Mouse (Mus musculus) testis, adult 2 months (tissue): ENCODE results near the gene Fchsd2. TPM values are rescaled to one million over a fixed set of nuclear protein-coding genes. Genes with fewer than 3 reads are reported as not detected.

Experiments
- H3K27ac ChIP-seq: fragments of 200-500 bp; 2 replicates; pipeline ENCODE4 v1.5.1; 2012; ENCODE audit warnings: low read depth, low read length; ENCODE audit not compliant: control insufficient read depth, insufficient read depth
- H3K27me3 ChIP-seq: fragments of 200-500 bp; 2 replicates; pipeline ENCODE4 v1.6.1; 2012; ENCODE audit warnings: mild to moderate bottlenecking, low read length, moderate library complexity; ENCODE audit not compliant: control insufficient read depth, insufficient read depth
- H3K36me3 ChIP-seq: fragments of 200-500 bp; 2 replicates; pipeline ENCODE4 v1.6.1; 2012; ENCODE audit warnings: mild to moderate bottlenecking, low read length; ENCODE audit not compliant: control insufficient read depth, insufficient read depth
- H3K4me1 ChIP-seq: fragments of 200-500 bp; 2 replicates; pipeline ENCODE4 v1.6.1; 2012; ENCODE audit warnings: low read length; ENCODE audit not compliant: control insufficient read depth, insufficient read depth
- H3K4me3 ChIP-seq: fragments of 200-500 bp; 2 replicates; pipeline ENCODE4 v1.5.1; 2012; ENCODE audit warnings: low read depth, mild to moderate bottlenecking, low read length, moderate library complexity, mixed read lengths; ENCODE audit not compliant: control insufficient read depth
- CTCF ChIP-seq: fragments of 200-500 bp; IDR thresholded peaks from 2 replicates; pipeline ENCODE4 v1.5.1; 2012; ENCODE audit warnings: low read depth, mild to moderate bottlenecking, inconsistent platforms, low read length, moderate library complexity; ENCODE audit not compliant: control insufficient read depth, insufficient read depth, insufficient replicate concordance
- POLR2A ChIP-seq: fragments of 200-500 bp; IDR thresholded peaks from 2 replicates; pipeline ENCODE4 v1.6.1; 2012; ENCODE audit warnings: low read depth, mild to moderate bottlenecking, inconsistent platforms, low read length, moderate library complexity; ENCODE audit not compliant: control insufficient read depth
- polyA plus RNA-seq: library from polyadenylated mRNA; depleted of rRNA; stranded (reverse); fragments of >200 nt; gene quantifications from 2 replicates; pipeline ENCODE4 v1.2.3, GENCODE M21; 2012

Fchsd2 gene
- polyA plus RNA-seq, 1 experiment: 5.8 TPM

DNA sequence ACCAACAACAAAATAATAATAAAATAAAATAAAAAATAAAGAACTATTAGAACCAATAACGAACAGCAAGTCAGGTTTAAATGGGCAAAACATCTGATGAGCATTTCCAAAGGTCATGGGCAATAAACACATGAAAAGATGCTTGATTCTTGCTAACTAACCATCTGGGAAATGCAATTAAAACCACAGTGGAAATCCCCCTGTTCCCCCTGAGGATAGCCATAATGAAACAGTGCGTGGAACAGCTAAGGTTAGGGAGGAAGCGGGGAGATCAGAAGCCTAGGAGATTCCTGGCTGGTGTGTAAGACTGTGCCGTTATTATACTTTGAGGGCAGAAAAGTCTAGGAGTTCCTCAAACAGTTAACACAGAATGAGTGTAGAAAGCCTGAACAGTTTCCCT lies 35.4 kb upstream of the Fchsd2 start:
- H3K4me3 ChIP-seq: no peak overlapping the region
- no peaks in the 10 kb centered on the region for H3K27me3 ChIP-seq
- H3K27ac ChIP-seq: no peak overlapping the region
- H3K4me1 ChIP-seq: peaks cover 9% of the 10 kb centered on the region
- TF ChIP-seq POLR2A: no peak
- no peak for TF ChIP-seq CTCF
- no peaks in the 10 kb centered on the region for H3K36me3 ChIP-seq

DNA sequence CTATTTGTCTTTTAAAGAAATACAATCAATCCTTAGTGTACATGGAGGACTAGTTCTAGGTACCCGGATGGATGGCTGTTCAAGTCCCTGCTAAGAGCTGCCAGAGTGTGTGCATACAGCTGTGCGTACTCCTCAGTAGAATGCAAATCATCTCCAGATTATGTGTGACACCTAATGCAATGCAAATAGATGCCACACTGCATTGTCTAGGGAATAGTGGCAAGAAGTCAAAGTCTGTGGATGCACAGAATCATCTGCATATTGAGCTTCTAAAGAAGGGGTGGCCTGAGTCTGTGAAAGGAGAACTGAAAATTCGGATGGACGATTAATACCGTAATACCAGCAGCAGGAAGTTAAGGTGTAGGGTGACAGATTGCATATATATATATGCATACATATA lies 33.5 kb upstream of the Fchsd2 start:
- Histone ChIP-seq H3K4me3 (no peak overlapping the region), H3K27ac (no peak overlapping the region), H3K4me1 (peaks cover 9% of the 10 kb centered on the region), H3K27me3 (no peaks in the 10 kb centered on the region), H3K36me3 (no peaks in the 10 kb centered on the region)
- TF ChIP-seq CTCF (no peak), POLR2A (no peak)

DNA sequence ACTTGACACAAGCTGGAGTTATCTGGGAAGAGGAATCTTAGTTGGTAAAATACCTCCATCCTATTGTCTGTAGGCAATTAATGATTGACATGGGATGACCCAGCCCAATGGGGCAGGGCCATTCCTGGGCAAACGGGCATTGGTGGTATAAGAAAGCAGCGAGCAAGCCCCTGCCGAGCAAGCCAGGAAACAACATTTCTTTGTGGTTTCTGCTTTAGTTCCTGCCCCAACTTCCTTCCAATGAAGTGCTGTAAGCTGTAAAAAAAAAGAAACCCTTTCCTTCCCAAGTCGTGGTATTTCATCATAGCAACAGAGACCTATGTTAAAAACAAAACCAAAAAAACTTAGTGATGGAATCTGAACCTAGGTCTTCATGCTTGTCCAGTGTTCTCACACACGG lies 32.2 kb upstream of the Fchsd2 start:
- H3K4me1 ChIP-seq: peaks cover 9% of the 10 kb centered on the region
- no peaks in the 10 kb centered on the region for H3K36me3 ChIP-seq
- no peaks in the 10 kb centered on the region for H3K27me3 ChIP-seq
- no peak overlapping the region for H3K27ac ChIP-seq
- H3K4me3 ChIP-seq: no peak overlapping the region
- TF ChIP-seq POLR2A (no peak), CTCF (no peak)

- Histone ChIP-seq H3K27me3 (no peaks in the 10 kb centered on the region), H3K27ac (no peak overlapping the region), H3K4me3 (peak overlapping the region; percentile 44), H3K36me3 (no peaks in the 10 kb centered on the region), H3K4me1 (peaks cover 9% of the 10 kb centered on the region)
- TF ChIP-seq CTCF (peak; percentile 44; the same call in 1 of the 2 replicates), POLR2A (no peak)
These were observed 31.3 kb upstream of the Fchsd2 start for GRCm38 (mm10) chr7:101061381-101061780.

DNA sequence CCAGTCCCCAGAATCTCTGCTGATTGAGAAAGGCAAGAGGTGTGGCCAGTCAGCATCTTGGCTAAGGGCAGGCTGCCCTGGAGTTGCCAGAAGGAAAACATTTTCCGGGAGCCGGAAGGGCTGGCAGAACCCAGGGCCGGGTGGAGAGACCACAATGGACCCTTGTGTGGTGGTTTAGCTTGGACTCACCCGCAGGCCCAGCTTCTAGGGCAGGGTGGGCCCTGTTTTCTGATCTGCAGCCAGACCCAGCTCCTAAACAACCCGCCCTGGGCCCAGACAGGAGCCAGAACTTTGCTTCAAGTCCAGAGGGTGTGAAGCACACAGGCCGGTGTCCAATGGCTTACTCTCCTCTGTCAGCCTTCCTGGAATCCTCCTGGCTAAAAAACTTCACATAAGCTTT lies 30.4 kb upstream of the Fchsd2 start:
- Histone ChIP-seq H3K27ac (no peak overlapping the region), H3K4me3 (no peak overlapping the region), H3K27me3 (no peaks in the 10 kb centered on the region), H3K36me3 (no peaks in the 10 kb centered on the region), H3K4me1 (peaks cover 9% of the 10 kb centered on the region)
- no peak for TF ChIP-seq POLR2A
- no peak for TF ChIP-seq CTCF

DNA sequence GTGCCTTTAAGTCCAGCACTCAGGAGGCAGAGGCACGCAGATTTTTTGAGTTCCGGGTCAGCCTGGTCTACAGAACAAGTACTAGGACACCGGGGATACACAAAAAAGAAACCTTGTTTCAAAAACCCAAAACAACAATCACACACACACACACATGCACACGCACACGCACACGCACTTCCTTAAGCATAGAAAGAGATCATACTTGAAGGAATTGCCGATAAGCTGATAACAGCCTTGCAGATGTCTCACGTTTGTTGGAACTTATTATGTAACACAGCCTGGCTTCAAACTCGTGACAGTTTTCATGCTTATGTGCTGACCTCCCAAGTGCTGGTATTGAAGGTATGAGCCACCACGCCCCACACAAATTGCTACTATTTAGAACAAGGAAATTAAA lies 29.1 kb upstream of the Fchsd2 start:
- no peak for TF ChIP-seq CTCF
- TF ChIP-seq POLR2A: no peak
- H3K4me3 ChIP-seq: no peak overlapping the region
- no peaks in the 10 kb centered on the region for H3K36me3 ChIP-seq
- no peaks in the 10 kb centered on the region for H3K27me3 ChIP-seq
- H3K27ac ChIP-seq: no peak overlapping the region
- peaks cover 9% of the 10 kb centered on the region for H3K4me1 ChIP-seq

DNA sequence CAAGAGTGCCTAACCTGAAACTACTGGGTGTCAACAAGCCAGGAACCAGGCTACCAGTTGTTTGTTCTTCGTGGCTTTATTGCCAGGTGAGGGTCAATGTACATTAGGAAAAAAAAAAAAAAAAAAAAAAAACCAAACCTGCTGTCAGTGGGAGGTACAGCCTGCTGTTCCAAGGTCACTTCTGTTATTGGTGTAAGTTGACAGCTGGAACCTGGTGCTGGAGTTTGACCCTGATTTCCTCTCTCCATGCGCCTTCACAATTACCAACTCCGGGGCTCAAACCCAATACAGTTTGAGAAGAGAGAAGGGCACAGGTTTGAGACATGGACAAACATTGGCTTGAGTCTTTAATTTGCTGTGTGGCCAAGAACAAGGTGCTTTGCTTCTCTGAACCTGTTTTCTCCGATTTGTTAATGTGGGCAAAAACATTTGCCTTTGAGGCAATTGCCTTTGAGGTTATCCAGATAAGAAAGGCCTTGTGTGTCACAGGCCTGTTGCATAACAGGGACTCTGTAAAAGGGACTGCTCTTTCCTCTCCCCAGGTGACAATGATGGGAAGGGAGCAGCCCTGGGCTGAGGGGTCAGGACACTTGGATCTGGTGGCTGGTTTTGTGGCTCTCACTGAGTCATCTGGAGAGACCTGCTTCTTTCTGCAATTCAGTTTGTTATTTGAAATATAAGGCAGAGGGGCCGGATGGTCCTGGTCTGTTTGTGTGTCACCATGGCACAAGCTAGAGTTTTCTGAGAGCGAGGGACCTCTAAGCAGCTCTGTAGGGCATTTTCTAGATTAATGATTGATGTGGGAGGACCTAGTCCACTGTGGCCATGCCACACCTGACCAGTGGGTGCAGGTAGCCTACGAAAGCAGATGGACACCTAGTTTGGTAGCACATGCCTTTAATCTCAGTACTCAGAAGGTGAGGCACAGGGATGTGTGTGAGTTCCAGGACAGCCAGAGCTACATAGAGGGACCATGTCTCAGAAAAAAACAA lies 27.7 kb upstream of the Fchsd2 start:
- H3K4me3 ChIP-seq: no peak overlapping the region
- H3K4me1 ChIP-seq: peaks cover 9% of the 10 kb centered on the region
- H3K27me3 ChIP-seq: no peaks in the 10 kb centered on the region
- no peak overlapping the region for H3K27ac ChIP-seq
- H3K36me3 ChIP-seq: no peaks in the 10 kb centered on the region
- TF ChIP-seq CTCF (no peak), POLR2A (no peak)

GRCm38 (mm10) chr7:101066009-101066408 lies 26.7 kb upstream of the Fchsd2 start:
- Histone ChIP-seq H3K4me3 (no peak overlapping the region), H3K36me3 (no peaks in the 10 kb centered on the region), H3K27ac (no peak overlapping the region), H3K27me3 (no peaks in the 10 kb centered on the region), H3K4me1 (peaks cover 6% of the 10 kb centered on the region)
- TF ChIP-seq CTCF (no peak), POLR2A (no peak)
